Comparison of ENCODE assay signal across 8 mouse cellular contexts in the genomic region with DNA sequence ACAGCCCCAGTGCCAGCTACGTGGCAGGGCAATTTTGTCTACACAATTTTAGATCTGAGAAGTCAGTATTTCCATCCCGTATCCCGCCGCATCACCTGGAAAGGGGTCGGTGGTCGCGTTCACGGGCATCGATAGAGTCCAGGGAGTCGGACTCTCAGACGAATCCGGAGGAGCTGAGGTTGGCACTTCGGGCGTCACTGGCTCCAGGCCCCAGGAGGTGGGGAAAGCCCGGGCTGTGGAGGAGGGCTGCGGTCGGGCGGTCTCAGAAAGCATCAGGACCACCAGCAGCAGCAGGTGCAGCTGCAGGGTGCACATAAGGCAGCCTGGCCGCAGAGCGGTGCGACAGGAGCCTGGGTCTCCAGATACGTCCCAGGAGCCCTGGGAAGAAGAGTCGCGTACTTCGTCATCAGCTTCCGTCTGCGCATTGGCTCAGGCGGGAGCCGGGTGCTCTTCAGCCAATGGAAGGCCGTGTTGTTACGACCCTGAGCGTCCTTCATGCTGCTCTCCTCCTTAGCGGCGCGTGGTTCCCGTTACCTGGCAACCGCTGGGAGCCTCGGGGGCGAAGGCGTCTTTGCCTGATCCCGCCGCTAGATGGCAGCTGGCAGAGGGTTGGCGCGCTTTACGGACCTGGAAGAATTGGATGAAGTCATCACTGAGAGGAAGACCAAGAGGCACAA. TPM values are rescaled to one million over a fixed set of nuclear protein-coding genes. Genes with fewer than 3 reads are reported as not detected.
A peak's percentile ranks its signal among the peaks of the same experiment; 100 is the strongest.
DNase-seq lines count a peak whose midpoint lies in the region; ATAC-seq and TF ChIP-seq lines count a peak whose summit lies in the region.

A gene (minus strand): TSS at position 404 of the 677 bp plus-strand sequence.
A gene (plus strand): TSS at position 537 of the 677 bp plus-strand sequence.

- intact Hi-C loops in heart, postnatal 10 days (cut with DNase I) = loop anchor here (1.0 to 10.0 kb wide), 3 partner anchors 90 to 403 kb away; no protein-coding TSS in a partner anchor

- peak within 1 kb of the TSS; percentile 86 for H3K4me2 ChIP-seq in forebrain, embryonic 13.5 days
- peak within 1 kb of the TSS; percentile 85 for H3K4me2 ChIP-seq in liver, postnatal 0 days (ENCODE audit: low read depth, low read length)
- H3K4me2 ChIP-seq in neural tube, embryonic 14.5 days (ENCODE audit: low read depth, low read length) = peak within 1 kb of the TSS; percentile 90

- no peak for TF ChIP-seq POLR2A in ES-Bruce4 (IDR thresholded peaks at IDR 0.05; ENCODE audit: insufficient read depth, low read length)

- H3K27me3 ChIP-seq in ES-Bruce4 (ENCODE audit: control insufficient read depth, insufficient read depth, low read length, poor library complexity, severe bottlenecking) = no peaks in the 10 kb centered on the region
- no peaks in the 10 kb centered on the region for H3K27me3 ChIP-seq in forebrain, embryonic 13.5 days
- H3K27me3 ChIP-seq in liver, postnatal 0 days (ENCODE audit: insufficient read depth, low read length) = no peaks in the 10 kb centered on the region
- no peaks in the 10 kb centered on the region for H3K27me3 ChIP-seq in neural tube, embryonic 14.5 days (ENCODE audit: control insufficient read depth, insufficient read depth, low read length)

- H3K4me1 ChIP-seq in ES-Bruce4 (ENCODE audit: control insufficient read depth, insufficient read depth, low read length) = no peaks in the 10 kb centered on the region
- H3K4me1 ChIP-seq in forebrain, embryonic 13.5 days = peaks cover 14% of the 10 kb centered on the region
- peaks cover 4% of the 10 kb centered on the region for H3K4me1 ChIP-seq in liver, postnatal 0 days (ENCODE audit: insufficient read depth)
- peaks cover 6% of the 10 kb centered on the region for H3K4me1 ChIP-seq in neural tube, embryonic 14.5 days (ENCODE audit: control insufficient read depth, insufficient read depth, low read length)

- ATAC-seq in cerebellum, adult (ENCODE audit: insufficient number of reproducible peaks, low FRiP score, low TSS enrichment) = peak; percentile 100
- peak; percentile 100 for ATAC-seq in forebrain, embryonic 13.5 days
- peak; percentile 100 for ATAC-seq in liver, postnatal 0 days
- peak; percentile 100 for ATAC-seq in neural tube, embryonic 14.5 days (ENCODE audit: low read depth)

- TF ChIP-seq EP300 in ES-Bruce4 (IDR thresholded peaks at IDR 0.05; ENCODE audit: insufficient read depth, low read depth, low read length) = no peak
- no peak for TF ChIP-seq EP300 in liver, postnatal 0 days (IDR thresholded peaks at IDR 0.05; ENCODE audit: low read depth)

- H3K4me3 ChIP-seq in ES-Bruce4 (ENCODE audit: low read depth, low read length) = peak within 1 kb of the TSS; percentile 70
- H3K4me3 ChIP-seq in forebrain, embryonic 13.5 days = peak within 1 kb of the TSS; percentile 86
- peak within 1 kb of the TSS; percentile 66 for H3K4me3 ChIP-seq in liver, postnatal 0 days (ENCODE audit: low read depth, low read length)
- H3K4me3 ChIP-seq in neural tube, embryonic 14.5 days (ENCODE audit: low read depth, low read length) = peak within 1 kb of the TSS; percentile 71

- H3K27ac ChIP-seq in ES-Bruce4 (ENCODE audit: insufficient read depth, low read length) = no peak within 1 kb of the TSS
- H3K27ac ChIP-seq in forebrain, embryonic 13.5 days = no peak within 1 kb of the TSS
- H3K27ac ChIP-seq in liver, postnatal 0 days (ENCODE audit: low read depth) = no peak within 1 kb of the TSS
- 0 out of 2 replicates have a peak within 1 kb of the TSS, but pooled peaks have one; percentile 44 for H3K27ac ChIP-seq in neural tube, embryonic 14.5 days (ENCODE audit: low read depth, low read length)

- H3K9ac ChIP-seq in ES-Bruce4 (ENCODE audit: low read depth, poor library complexity, severe bottlenecking) = peak within 1 kb of the TSS; percentile 43
- peak within 1 kb of the TSS; percentile 78 for H3K9ac ChIP-seq in forebrain, embryonic 13.5 days
- peak within 1 kb of the TSS; percentile 65 for H3K9ac ChIP-seq in liver, postnatal 0 days (replicated peaks)
- peak within 1 kb of the TSS; percentile 61 for H3K9ac ChIP-seq in neural tube, embryonic 14.5 days (replicated peaks; ENCODE audit: low read depth, low read length)

- H3K36me3 ChIP-seq in ES-Bruce4 (ENCODE audit: control insufficient read depth, insufficient read depth, low read length, poor library complexity, severe bottlenecking) = peaks cover 3% of the 10 kb centered on the region; the same call in 1 of the 2 replicates
- H3K36me3 ChIP-seq in forebrain, embryonic 13.5 days (ENCODE audit: poor library complexity, severe bottlenecking) = peaks cover 23% of the 10 kb centered on the region
- H3K36me3 ChIP-seq in liver, postnatal 0 days (replicated peaks; ENCODE audit: insufficient read depth, low read length) = peaks cover 11% of the 10 kb centered on the region; the same call in 1 of the 2 replicates
- peaks cover 26% of the 10 kb centered on the region for H3K36me3 ChIP-seq in neural tube, embryonic 14.5 days (ENCODE audit: control insufficient read depth, insufficient read depth, low read length)

- no peaks in the 10 kb centered on the region for H3K9me3 ChIP-seq in ES-Bruce4 (replicated peaks; ENCODE audit: control insufficient read depth, insufficient read depth, low read length, poor library complexity, severe bottlenecking)
- H3K9me3 ChIP-seq in forebrain, embryonic 13.5 days (replicated peaks) = no peaks in the 10 kb centered on the region
- H3K9me3 ChIP-seq in liver, postnatal 0 days (ENCODE audit: low read length) = no peaks in the 10 kb centered on the region
- no peaks in the 10 kb centered on the region for H3K9me3 ChIP-seq in neural tube, embryonic 14.5 days (ENCODE audit: control insufficient read depth, low read length)

- peak; percentile 97 to 98 for DNase-seq in heart, postnatal 10 days
- DNase-seq in large intestine, adult 2 months (ENCODE audit: low read depth, low spot score) = peak; percentile 86
- peak; percentile 96 for DNase-seq in liver, postnatal 0 days
- DNase-seq in testis, postnatal 10 days (ENCODE audit: low spot score) = peak; percentile 97

- under 1% methylated on average over 45 of the region's 45 CpGs for WGBS in forebrain, embryonic 13.5 days
- under 1% methylated on average over 45 of the region's 45 CpGs for WGBS in large intestine, adult 2 months
- under 1% methylated on average over 45 of the region's 45 CpGs for WGBS in liver, postnatal 0 days (ENCODE audit: insufficient replicate concordance)
- WGBS in neural tube, embryonic 14.5 days = 1% methylated on average over 45 of the region's 45 CpGs

- TF ChIP-seq CTCF in ES-Bruce4 (IDR thresholded peaks at IDR 0.05; ENCODE audit: low read depth, low read length) = peak; percentile 85
- TF ChIP-seq CTCF in liver, postnatal 0 days (IDR thresholded peaks at IDR 0.05; ENCODE audit: low read depth) = peak; percentile 99

RNA-seq across cellular contexts. Expression of the first gene that starts in this region (rescaled TPM):
- 8.6 and 8.7 TPM in 2 replicates for polyA plus RNA-seq in ES-Bruce4 (2011; ENCODE audit: insufficient read depth, insufficient read length, low read depth, missing spikeins)
- 11.6 and 12.7 TPM in 2 replicates for polyA plus RNA-seq in forebrain, embryonic 13.5 days (2015; fragmentation: Nextera tagmentation; extraction: Ambion mirVana)
- total RNA-seq in heart, postnatal 10 days (2021) = 1 to 10 TPM; 8.9 to 9.3 TPM
- polyA plus RNA-seq in large intestine, adult 2 months (2012; rRNA removed) = 3.8 and 6.5 TPM in 2 replicates
- 1.7 and 1.8 TPM in 2 replicates for polyA plus RNA-seq in liver, postnatal 0 days (2015; fragmentation: Nextera tagmentation; extraction: Ambion mirVana)
- 15.3 and 16.1 TPM in 2 replicates for polyA plus RNA-seq in neural tube, embryonic 14.5 days (2014; fragmentation: Nextera tagmentation; extraction: Ambion mirVana)

RNA-seq across cellular contexts. Expression of the second gene that starts in this region (rescaled TPM):
- 2.1 TPM in 1 of 2 replicates, not detected in the other for polyA plus RNA-seq in ES-Bruce4 (2011; ENCODE audit: insufficient read depth, insufficient read length, low read depth, missing spikeins)
- polyA plus RNA-seq in forebrain, embryonic 13.5 days (2015; fragmentation: Nextera tagmentation; extraction: Ambion mirVana) = 8.8 and 12.4 TPM in 2 replicates
- total RNA-seq in heart, postnatal 10 days (2021) = 10 to 100 TPM; 33.4 to 42.2 TPM
- 6.9 and 9.3 TPM in 2 replicates for polyA plus RNA-seq in large intestine, adult 2 months (2012; rRNA removed)
- polyA plus RNA-seq in liver, postnatal 0 days (2015; fragmentation: Nextera tagmentation; extraction: Ambion mirVana) = 5.1 and 5.7 TPM in 2 replicates
- polyA plus RNA-seq in neural tube, embryonic 14.5 days (2014; fragmentation: Nextera tagmentation; extraction: Ambion mirVana) = 7.2 and 9.3 TPM in 2 replicates
